Mouse (Mus musculus) CD8-positive naive resting alpha-beta T cell, adult 2 months (primary cell): Measurements from ENCODE around the gene Zfp750.

ENCODE experiments used
- DNase-seq, 2 experiments: peaks; one replicate each; pipeline ENCODE4 v3.0.0; 2022; ENCODE audit warnings: low read depth in 2 of 2, low spot score in 2 of 2

The Zfp750 gene

GRCm38 (mm10) chr11:121543287-121543856 lies 24.2 kb upstream of the Zfp750 start:
- DNase-seq = no peak

DNA sequence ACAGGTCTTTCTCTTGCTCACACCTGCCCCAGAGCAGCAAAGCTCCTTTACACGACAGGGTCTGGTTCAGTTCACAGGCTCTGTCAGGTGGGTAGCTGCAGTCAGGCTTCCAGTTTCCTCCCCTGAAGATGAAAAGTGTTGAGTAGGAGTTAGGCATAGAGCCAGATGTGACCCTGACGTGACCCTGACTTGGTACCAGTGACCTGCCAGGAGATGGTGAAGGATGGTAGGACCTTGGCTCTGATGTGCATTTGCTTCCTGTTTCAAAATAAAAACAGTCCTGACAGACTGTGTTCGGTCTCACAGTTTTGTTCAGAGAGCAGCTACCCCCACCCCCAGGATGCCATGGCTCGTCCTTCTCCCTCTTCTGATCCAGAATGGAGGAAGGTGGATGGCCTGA lies 23.3 kb upstream of the Zfp750 start:
- no peak for DNase-seq

DNA sequence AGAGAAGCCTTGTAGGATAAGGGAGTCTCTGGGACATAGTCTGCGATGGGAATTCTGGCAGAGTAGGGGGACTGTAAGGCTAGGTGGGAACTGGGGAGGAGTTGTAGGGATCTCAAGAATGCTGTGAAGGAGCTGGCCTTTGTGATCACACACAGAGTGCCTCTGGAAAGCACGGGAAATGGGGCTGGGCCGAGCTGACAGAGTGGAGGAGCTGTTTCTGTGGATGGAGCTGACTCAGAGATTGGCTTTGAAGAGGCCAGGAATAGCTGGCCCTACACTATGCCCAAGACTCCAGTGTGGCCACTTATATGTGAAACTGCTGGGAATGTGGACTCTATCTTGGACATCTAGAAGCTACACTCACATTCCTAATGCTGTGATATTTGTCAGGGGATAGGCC lies 17.4 kb upstream of the Zfp750 start:
- DNase-seq = no peak

- no peak for DNase-seq
Measured at GRCm38 (mm10) chr11:121529747-121530146, 10.6 kb upstream of the Zfp750 start.

DNA sequence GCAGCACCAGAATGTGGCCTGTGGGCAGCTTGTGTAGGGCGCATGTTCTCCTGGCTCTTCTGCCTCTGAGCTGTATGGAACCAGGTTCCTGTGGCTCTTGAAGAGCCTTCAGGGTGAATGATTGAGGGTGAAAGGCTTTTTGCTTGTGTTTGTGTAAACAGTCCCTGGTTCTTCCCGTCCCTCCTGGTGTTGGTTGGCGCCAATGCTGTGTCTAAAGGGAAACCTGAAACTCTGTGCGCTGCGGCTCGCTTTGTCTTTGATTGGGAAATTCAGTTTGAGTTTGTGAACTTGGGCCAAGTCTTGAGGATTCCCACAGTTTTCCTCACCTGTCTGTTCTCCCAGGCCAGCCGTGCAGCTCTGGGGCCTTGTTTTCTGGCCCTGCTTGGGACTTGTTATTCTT lies 5.1 kb upstream of the Zfp750 start:
- no peak for DNase-seq

DNA sequence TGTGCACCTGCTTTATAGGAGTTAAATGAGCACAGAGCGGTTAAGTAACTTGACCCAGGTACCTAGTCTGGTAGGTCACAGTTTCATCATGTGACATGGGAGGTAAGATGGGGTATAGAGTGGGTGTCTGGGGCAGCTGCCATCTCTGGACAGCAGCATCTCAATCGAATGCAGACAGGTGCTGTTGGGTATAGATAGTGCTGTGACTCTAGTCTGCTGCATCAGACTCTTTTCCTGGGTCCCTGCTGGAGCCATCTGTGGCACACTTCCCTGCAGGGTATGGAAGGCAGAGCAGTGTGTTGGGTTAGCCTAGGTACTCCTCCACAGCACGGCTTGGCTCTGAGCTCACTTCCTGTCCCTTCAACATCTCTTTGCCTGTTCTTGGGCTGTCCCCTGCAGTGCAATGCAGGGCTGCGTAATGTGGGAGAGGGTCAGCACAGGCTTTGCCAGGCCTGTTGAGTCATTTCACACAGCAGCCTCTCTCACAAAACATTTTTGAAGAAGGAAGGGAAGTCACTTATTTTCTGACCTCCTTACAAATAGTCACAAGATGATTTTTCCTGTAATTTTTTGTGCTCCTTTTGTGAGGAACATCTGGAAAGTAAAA lies 3.1 kb upstream of the Zfp750 start:
- no peak for DNase-seq

GRCm38 (mm10) chr11:121520761-121521160 lies 1.6 kb upstream of the Zfp750 start:
- no peak for DNase-seq

GRCm38 (mm10) chr11:121519703-121520102 lies 570 bp upstream of the Zfp750 start:
- no peak for DNase-seq

- no peak for DNase-seq
Measured at GRCm38 (mm10) chr11:121517687-121518465, 1.3 kb downstream of the Zfp750 start.

GRCm38 (mm10) chr11:121516906-121517305 lies 2.2 kb downstream of the Zfp750 start:
- DNase-seq = no peak

DNA sequence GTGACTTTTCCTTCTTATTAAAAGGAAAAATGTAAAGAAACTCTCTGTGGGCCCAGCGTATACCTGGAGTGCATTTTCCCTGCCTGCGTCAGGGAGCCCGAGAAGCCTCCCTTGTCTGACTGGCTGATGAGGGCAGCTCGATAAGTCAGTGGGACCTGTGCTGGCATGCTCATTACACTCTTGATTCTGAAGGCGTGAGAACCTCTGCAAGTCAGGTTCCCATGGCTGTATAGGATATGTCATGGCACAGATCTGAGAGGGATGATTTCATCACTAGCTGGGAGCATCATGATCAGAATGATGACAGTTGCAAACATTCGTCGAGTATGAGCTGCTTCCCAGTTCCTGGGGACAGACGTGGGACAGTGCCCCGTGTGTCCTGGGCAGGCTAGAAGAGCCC lies 3.1 kb downstream of the Zfp750 start:
- no peak for DNase-seq

DNA sequence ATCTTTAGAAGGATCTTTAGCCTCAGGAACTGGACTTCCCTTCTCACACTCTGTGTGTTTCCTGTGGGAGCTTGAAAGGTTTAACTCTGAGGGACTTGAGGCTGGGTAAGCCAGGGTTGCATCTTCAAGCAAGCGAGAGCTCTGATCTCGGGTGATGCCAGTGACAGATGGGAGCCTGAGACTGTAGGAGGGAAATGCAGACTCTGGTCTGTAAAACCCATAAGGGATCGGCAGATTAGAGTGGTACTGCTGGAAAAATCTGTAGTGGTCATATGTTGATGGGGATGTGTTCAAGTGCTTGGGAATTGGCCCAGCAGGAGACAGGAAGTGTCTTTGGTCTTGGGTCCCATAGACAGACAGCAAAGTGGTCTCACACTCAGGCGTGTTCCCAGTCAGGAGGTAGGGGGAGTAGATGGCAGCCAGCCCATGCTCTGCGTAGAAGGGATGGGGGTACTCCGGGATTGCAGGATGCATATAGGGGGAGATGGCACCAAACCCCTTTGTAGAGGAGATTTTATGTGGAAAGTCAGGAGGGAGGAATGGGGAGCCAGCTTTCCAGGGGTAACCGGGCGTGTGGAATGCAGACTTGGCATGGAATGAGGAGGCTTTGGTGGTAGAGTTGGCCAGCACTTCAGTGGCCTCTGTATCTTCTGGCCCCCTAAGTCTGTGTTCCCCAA lies 6.1 kb downstream of the Zfp750 start:
- DNase-seq = no peak

GRCm38 (mm10) chr11:121510512-121511246 lies 8.5 kb downstream of the Zfp750 start:
- DNase-seq = no peak

GRCm38 (mm10) chr11:121508478-121508877 lies 10.7 kb downstream of the Zfp750 start:
- no peak for DNase-seq

GRCm38 (mm10) chr11:121502000-121502860 lies 16.9 kb downstream of the Zfp750 start:
- DNase-seq = no peak

DNA sequence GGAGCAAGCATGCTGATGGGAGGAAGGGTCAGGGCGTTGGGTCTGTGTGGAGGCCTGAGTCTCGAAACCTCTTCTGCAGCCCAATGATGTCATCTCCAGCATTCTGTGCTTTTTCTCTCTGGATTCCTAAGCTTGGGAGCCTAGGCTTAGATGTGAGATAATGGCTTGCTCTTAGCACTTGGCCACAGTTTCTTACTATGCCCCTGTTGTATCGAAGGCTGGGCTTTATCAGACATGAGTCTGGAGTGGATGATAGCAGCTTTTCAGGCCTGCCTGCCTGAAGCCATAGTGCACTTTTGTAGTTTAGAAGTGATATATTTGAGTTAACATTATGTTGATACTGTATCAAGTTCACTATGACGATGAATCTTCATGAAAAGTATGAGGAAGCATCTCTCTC lies 17.6 kb downstream of the Zfp750 start:
- DNase-seq = no peak

DNA sequence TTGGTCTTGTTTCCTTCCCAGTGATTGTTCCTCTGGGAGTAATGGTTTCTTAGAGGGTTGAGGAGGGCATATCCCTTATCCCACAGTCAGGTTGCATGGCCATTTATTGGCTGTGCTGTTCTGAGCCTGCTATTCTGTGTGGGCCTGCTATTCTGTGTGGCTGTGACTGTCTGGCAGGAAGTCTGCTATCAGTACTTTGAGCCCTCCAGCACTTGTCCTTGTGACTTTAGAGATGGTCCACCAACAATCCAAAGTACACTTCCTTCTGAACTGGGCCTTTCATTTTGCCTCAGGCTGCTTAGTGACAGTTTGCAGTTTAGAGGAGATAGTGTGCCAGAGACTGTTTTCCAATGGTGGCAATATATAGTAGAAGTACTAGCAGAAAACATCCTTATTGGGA lies 18.5 kb downstream of the Zfp750 start:
- no peak for DNase-seq

GRCm38 (mm10) chr11:121490651-121491050 lies 28.5 kb downstream of the Zfp750 start:
- no peak for DNase-seq

DNA sequence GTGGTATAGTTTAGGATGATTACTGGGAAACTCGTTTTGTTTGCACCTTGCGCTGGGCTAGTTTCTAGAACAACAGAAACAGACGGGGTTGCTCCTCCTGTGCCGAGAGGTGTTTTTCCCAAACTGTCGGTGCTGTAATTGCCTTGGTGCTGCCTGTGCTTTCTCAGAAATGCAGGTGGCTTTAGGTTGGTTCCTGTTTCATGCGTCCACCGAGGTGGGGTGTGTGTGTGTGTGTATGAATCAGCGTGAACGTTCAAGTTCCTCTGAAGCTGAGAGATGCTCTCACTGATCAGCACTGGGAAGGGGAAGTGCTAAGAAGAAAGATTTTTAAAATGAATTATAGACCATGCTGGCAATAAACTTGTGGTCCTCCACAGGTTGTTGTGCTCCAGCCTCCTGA lies 33.3 kb downstream of the Zfp750 start:
- no peak for DNase-seq

DNA sequence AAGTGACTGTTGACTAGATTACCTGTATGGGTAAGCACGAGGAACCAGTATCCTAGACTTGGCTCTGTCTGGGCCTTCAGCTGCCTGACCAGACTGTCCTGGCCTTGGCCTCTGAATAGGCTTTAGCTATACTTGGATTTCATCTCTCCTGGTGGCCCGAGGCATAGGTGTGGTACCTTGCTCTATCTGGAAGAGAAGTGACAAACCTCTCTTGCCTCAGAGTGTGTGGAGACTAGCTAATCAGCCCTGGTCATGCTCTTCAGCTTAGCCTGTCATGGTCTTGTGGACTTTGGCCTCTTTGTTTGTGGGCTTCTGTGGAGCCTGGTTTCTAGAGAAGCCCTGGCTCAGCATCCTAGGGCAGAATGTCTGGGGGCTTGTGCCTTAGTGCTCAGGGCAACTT lies 38.0 kb downstream of the Zfp750 start:
- DNase-seq = no peak
